Mouse (Mus musculus): ENCODE data around the gene Atrn. TPM values are rescaled to one million over a fixed set of nuclear protein-coding genes. Genes with fewer than 3 reads are reported as not detected.

Atrn gene
- 10 to 100 TPM; 21.3 to 25.8 (median 24.2) TPM for total RNA-seq (2022)

GRCm38 (mm10) chr2:130905751-130906583 is at the start of gene Atrn, which contains the start of gene 4930402H24Rik:
Gene Atrn, plus strand, starts transcription at chr2:130906495.
Gene 4930402H24Rik, minus strand, starts transcription at chr2:130906406.
- DNase-seq (ENCODE audit: low spot score): peak; percentile 84

GRCm38 (mm10) chr2:130862091-130862490 is 44.2 kb upstream of the Atrn start:
- peak; percentile 35 for DNase-seq (ENCODE audit: low spot score)

- no peak for DNase-seq (ENCODE audit: low spot score)
Measured at GRCm38 (mm10) chr2:130870916-130871315, 35.4 kb upstream of the Atrn start.

- no peak for DNase-seq (ENCODE audit: low spot score)
Measured at GRCm38 (mm10) chr2:130877376-130877775, 28.9 kb upstream of the Atrn start.

GRCm38 (mm10) chr2:130886983-130887382 is 19.3 kb upstream of the Atrn start:
- peak; percentile 26 for DNase-seq (ENCODE audit: low spot score)

- DNase-seq (ENCODE audit: low spot score): peak; percentile 31
Measured at GRCm38 (mm10) chr2:130887456-130887855, 18.8 kb upstream of the Atrn start.

GRCm38 (mm10) chr2:130896944-130897343 is 9.4 kb upstream of the Atrn start:
- no peak for DNase-seq (ENCODE audit: low spot score)

- DNase-seq (ENCODE audit: low spot score): no peak
Measured at GRCm38 (mm10) chr2:130897856-130898255, 8.4 kb upstream of the Atrn start.

- DNase-seq (ENCODE audit: low spot score): no peak
Measured at GRCm38 (mm10) chr2:130898783-130899182, 7.5 kb upstream of the Atrn start.

GRCm38 (mm10) chr2:130906584-130907315 is 455 bp downstream of the Atrn start:
- DNase-seq (ENCODE audit: low spot score): no peak

GRCm38 (mm10) chr2:130911691-130912090 is 5.4 kb downstream of the Atrn start:
- no peak for DNase-seq (ENCODE audit: low spot score)

- no peak for DNase-seq (ENCODE audit: low spot score)
Measured at GRCm38 (mm10) chr2:130914873-130915272, 8.6 kb downstream of the Atrn start.

GRCm38 (mm10) chr2:130916521-130917147 is 10.3 kb downstream of the Atrn start:
- no peak for DNase-seq (ENCODE audit: low spot score)

- no peak for DNase-seq (ENCODE audit: low spot score)
Measured at GRCm38 (mm10) chr2:130917686-130918085, 11.4 kb downstream of the Atrn start.

GRCm38 (mm10) chr2:130919062-130919593 is 12.8 kb downstream of the Atrn start:
- no peak for DNase-seq (ENCODE audit: low spot score)

GRCm38 (mm10) chr2:130924950-130925349 is 18.7 kb downstream of the Atrn start:
- no peak for DNase-seq (ENCODE audit: low spot score)

GRCm38 (mm10) chr2:130928031-130928430 is 21.7 kb downstream of the Atrn start:
- no peak for DNase-seq (ENCODE audit: low spot score)

GRCm38 (mm10) chr2:130928530-130928929 is 22.2 kb downstream of the Atrn start:
- DNase-seq (ENCODE audit: low spot score): no peak

- no peak for DNase-seq (ENCODE audit: low spot score)
Measured at GRCm38 (mm10) chr2:130929994-130930393, 23.7 kb downstream of the Atrn start.

- no peak for DNase-seq (ENCODE audit: low spot score)
Measured at GRCm38 (mm10) chr2:130932865-130933264, 26.6 kb downstream of the Atrn start.

GRCm38 (mm10) chr2:130949781-130950180 is 43.5 kb downstream of the Atrn start:
- no peak for DNase-seq (ENCODE audit: low spot score)

GRCm38 (mm10) chr2:130950548-130950947 is 44.3 kb downstream of the Atrn start:
- DNase-seq (ENCODE audit: low spot score): peak; percentile 83

All from heart, adult 8-10 months (tissue).